Mouse (Mus musculus) layer of hippocampus, adult 2 months (tissue): ENCODE data around the gene Zfp365. TPM values are rescaled to one million over a fixed set of nuclear protein-coding genes. Genes with fewer than 3 reads are reported as not detected.

Experiments
- DNase-seq, 2 experiments: peaks; one replicate each; pipeline ENCODE4 v3.0.0; 2022; ENCODE audit warnings: low spot score in 2 of 2
- H3K27ac ChIP-seq: fragments of 200-600 bp; 2 replicates; pipeline ENCODE4 v1.8.1; 2022
- H3K4me3 ChIP-seq: fragments of 200-600 bp; 2 replicates; pipeline ENCODE4 v1.8.1; 2022; ENCODE audit warnings: mild to moderate bottlenecking
- CTCF ChIP-seq: fragments of 200-600 bp; conservative IDR thresholded peaks from 2 replicates; pipeline ENCODE4 v1.8.1; 2022; ENCODE audit warnings: antibody characterized with exemption, mild to moderate bottlenecking, moderate library complexity
- long read RNA-seq, 2 experiments: library from polyadenylated mRNA; stranded (forward); transcript quantifications; one replicate each; pipeline ENCODE4 v2.0.0; 2021; ENCODE audit warnings: borderline mapping rate in 2 of 2
- total RNA-seq, 2 experiments: library from RNA; stranded (reverse); gene quantifications; 2 replicates each; pipeline ENCODE4 v1.2.3; 2021

Gene Zfp365
- total RNA-seq = 100 to 1,000 TPM; 248 to 257 TPM
- long read RNA-seq, experiment 1, full-length matches to known transcripts = 266 of 295 reads
- long read RNA-seq, experiment 1, partial matches to known transcripts = 25 of 295 reads
- long read RNA-seq, experiment 1, other reads (novel, unspliced or antisense) = 4 of 295 reads
- long read RNA-seq, experiment 2, full-length matches to known transcripts = 370 of 418 reads
- long read RNA-seq, experiment 2, partial matches to known transcripts = 40 of 418 reads
- long read RNA-seq, experiment 2, other reads (novel, unspliced or antisense) = 8 of 418 reads

- Histone ChIP-seq H3K27ac (peak within 1 kb of the TSS; percentile 97), H3K4me3 (peak within 1 kb of the TSS; percentile 93)
- TF ChIP-seq CTCF = peak; percentile 32
- peak; percentile 79 to 84 for DNase-seq
Measured at GRCm38 (mm10) chr10:67912337-67912776, at the start of gene Zfp365. Gene Zfp365 (minus strand): TSS chr10:67912662.

GRCm38 (mm10) chr10:67959982-67960381 lies 47.5 kb upstream of the Zfp365 start:
- Histone ChIP-seq H3K27ac (peak overlapping the region; percentile 18; the same call in 1 of the 2 replicates), H3K4me3 (no peak overlapping the region)
- DNase-seq = no peak
- no peak for TF ChIP-seq CTCF

DNA sequence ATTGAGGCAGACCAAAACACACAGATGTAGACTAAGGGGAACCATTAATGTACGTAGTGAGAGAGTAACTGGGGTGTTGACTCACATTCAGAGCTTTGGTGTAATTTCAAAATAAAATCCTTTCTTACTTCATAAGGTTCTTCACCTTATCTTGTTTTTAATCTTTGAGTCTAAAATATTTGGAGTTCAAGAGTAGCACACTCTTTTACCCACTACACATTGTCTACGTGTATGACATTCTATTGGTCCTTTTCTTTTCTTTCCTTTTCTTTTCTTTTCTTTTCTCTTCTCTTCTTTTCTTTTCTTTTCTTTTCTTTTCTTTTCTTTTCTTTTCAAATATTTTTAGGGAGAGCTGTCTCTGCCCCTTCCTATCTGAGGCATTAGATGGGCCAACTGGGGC lies 43.5 kb upstream of the Zfp365 start:
- H3K4me3 ChIP-seq = no peak overlapping the region
- no peak for TF ChIP-seq CTCF
- DNase-seq = no peak

GRCm38 (mm10) chr10:67951690-67952089 lies 39.2 kb upstream of the Zfp365 start:
- no peak for DNase-seq
- TF ChIP-seq CTCF = no peak
- Histone ChIP-seq H3K4me3 (no peak overlapping the region), H3K27ac (no peak overlapping the region)

More for the DNA sequence above, 43.5 kb upstream of the Zfp365 start:
- H3K27ac ChIP-seq = peak overlapping the region; percentile 49; the same call in 1 of the 2 replicates

GRCm38 (mm10) chr10:67950059-67950748 lies 37.7 kb upstream of the Zfp365 start:
- no peak for TF ChIP-seq CTCF
- Histone ChIP-seq H3K4me3 (no peak overlapping the region), H3K27ac (no peak overlapping the region)
- no peak for DNase-seq

DNA sequence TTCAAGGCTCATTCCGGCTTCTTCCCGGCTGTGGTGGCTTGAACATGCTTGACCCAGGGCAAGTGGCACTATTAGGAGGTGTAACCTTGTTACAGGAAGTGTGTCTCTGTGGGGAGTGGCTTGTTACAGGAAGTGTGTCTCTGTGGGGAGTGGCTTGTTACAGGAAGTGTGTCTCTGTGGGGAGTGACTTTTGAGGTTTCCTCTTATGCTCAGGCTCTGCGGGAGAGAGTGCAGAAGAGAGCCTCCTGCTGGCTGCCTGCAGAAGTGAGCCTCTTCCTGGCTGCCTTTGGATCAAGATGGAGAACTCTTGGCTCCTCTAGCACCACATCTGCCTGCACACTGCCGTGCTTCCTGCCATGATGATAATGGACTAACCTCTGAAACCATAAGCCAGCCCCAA lies 31.1 kb upstream of the Zfp365 start:
- Histone ChIP-seq H3K27ac (no peak overlapping the region), H3K4me3 (no peak overlapping the region)
- DNase-seq = no peak
- TF ChIP-seq CTCF = peak; percentile 26

DNA sequence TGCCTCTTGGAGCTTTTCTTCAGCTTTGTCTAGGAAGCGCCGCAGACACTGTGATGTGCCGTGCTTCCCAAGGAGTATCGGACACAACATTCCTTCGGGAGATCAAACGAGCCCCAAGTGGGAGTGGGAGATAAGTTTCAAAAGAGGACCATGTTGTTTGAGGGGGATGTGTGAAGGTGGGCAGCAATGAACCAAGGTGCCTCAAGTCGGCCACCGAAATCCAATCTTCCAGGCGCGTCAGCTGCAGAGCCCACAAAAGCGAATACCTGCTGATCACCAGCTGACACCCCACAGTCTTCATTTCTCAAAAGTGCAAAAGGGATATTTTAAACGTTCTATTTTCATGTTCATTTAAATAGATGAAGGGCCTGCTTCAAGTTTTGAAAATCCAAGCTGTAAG lies 27.1 kb upstream of the Zfp365 start:
- no peak for DNase-seq
- Histone ChIP-seq H3K4me3 (no peak overlapping the region), H3K27ac (peak overlapping the region; percentile 36; the same call in 1 of the 2 replicates)
- no peak for TF ChIP-seq CTCF

DNA sequence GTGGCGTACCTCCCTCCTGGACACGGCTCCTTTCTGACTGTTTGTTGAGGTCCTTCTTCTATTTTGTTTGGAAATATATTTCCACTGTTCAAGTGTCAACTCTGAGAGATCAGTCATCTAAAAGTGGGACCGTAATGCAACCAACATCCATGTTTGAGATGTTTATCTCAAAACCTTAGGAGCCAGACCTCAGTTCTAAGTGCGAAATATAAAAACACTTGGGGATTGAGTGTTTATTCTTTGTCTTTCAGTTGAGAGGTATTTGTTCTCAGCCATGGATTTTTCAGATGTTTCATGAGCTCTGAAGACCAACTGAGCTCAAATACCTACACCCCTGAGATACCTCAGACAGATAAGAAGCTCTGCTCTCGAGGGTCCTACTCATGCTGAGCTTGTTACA lies 25.3 kb upstream of the Zfp365 start:
- Histone ChIP-seq H3K27ac (no peak overlapping the region), H3K4me3 (no peak overlapping the region)
- TF ChIP-seq CTCF = no peak
- no peak for DNase-seq

DNA sequence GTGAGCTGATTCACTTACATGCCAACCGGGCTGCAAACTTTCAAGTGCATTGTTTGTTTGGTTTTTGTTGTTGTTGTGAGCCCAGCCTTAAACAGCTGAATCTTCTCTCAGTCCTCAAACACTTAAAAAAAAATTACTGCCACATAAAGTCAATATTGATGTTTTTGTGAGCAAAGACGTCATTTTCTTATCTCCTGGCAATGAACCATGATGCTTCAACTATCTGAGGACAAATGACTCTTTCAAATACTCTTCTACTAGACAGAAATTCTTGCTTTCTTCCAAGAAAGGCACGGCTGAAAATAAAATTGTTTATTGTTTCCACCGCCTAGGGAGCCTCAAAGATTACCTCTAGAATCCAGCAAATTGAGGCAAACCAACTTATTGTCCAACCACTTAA lies 24.5 kb upstream of the Zfp365 start:
- no peak overlapping the region for H3K4me3 ChIP-seq
- TF ChIP-seq CTCF = no peak
- H3K27ac ChIP-seq = no peak overlapping the region
- DNase-seq = no peak

- DNase-seq = no peak
Measured at GRCm38 (mm10) chr10:67932780-67933179, 20.3 kb upstream of the Zfp365 start.

DNA sequence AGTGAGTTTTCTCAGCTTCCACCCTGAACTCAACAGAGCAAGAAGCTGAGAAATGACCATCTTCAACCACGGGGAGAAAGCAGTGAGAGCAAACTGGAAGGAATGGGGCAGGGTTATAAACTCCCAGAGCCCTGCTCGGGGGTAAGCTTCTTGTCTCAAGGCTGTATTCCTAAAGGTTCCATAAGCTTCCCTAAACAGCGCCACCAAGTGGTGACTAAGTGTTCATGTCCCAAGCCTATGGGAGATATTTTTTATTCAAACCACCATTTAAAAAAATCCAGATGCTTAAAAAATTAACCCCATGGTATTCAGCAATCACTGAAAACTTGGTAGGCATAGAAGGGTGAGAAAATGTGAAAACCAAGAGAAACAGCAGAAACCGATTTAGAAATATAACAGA lies 18.9 kb upstream of the Zfp365 start:
- Histone ChIP-seq H3K27ac (no peak overlapping the region), H3K4me3 (no peak overlapping the region)
- peak; percentile 51 for TF ChIP-seq CTCF
- no peak for DNase-seq

More at GRCm38 (mm10) chr10:67932780-67933179, 20.3 kb upstream of the Zfp365 start:
- no peak for TF ChIP-seq CTCF
- Histone ChIP-seq H3K27ac (no peak overlapping the region), H3K4me3 (no peak overlapping the region)

GRCm38 (mm10) chr10:67928584-67928983 lies 16.1 kb upstream of the Zfp365 start:
- Histone ChIP-seq H3K27ac (peak overlapping the region; percentile 62; the same call in 1 of the 2 replicates), H3K4me3 (no peak overlapping the region)
- DNase-seq = no peak
- TF ChIP-seq CTCF = no peak

GRCm38 (mm10) chr10:67927718-67928455 lies 15.4 kb upstream of the Zfp365 start:
- H3K4me3 ChIP-seq = no peak overlapping the region
- H3K27ac ChIP-seq = peak overlapping the region; percentile 62
- peak; percentile 23 to 58 for DNase-seq
- no peak for TF ChIP-seq CTCF
